Mouse (Mus musculus): ENCODE results near the gene Emx1. TPM values are rescaled to one million over a fixed set of nuclear protein-coding genes. Genes with fewer than 3 reads are reported as not detected.
A peak's percentile ranks its signal among the peaks of the same experiment; 100 is the strongest.
"Not testable (repeated sequence)": the region's sequence is repeated elsewhere in the genome, so short reads cannot be mapped to it uniquely, and the experiment has no call there.

Emx1 gene
- polyA plus RNA-seq, 1 experiment from 2014 or later: 0.21 TPM

- H3K27ac ChIP-seq (replicated peaks); H3K9ac ChIP-seq; H3K27me3 ChIP-seq; ATAC-seq (ENCODE audit: insufficient number of reproducible peaks, low FRiP score, low TSS enrichment, low read depth); H3K4me3 ChIP-seq (replicated peaks); H3K36me3 ChIP-seq; H3K9me3 ChIP-seq (replicated peaks); H3K4me1 ChIP-seq; H3K4me2 ChIP-seq (replicated peaks): not testable (repeated sequence)
- WGBS: 19% methylated on average over 6 of the region's 6 CpGs
These were observed 28.0 kb upstream of the Emx1 start for GRCm38 (mm10) chr6:85159092-85159760.

- Histone ChIP-seq H3K9me3 (replicated peaks) (no peaks in the 10 kb centered on the region), H3K36me3 (no peaks in the 10 kb centered on the region), H3K27me3 (no peaks in the 10 kb centered on the region), H3K4me3 (replicated peaks) (no peak overlapping the region), H3K4me2 (replicated peaks) (no peak overlapping the region), H3K27ac (replicated peaks) (no peak overlapping the region), H3K9ac (no peak overlapping the region), H3K4me1 (peaks cover under 1% of the 10 kb centered on the region; the same call in 1 of the 2 replicates)
- 29% methylated on average over 4 of the region's 4 CpGs for WGBS
- no peak for ATAC-seq (ENCODE audit: insufficient number of reproducible peaks, low FRiP score, low TSS enrichment, low read depth)
These were observed 26.9 kb upstream of the Emx1 start for GRCm38 (mm10) chr6:85160201-85160923.

DNA sequence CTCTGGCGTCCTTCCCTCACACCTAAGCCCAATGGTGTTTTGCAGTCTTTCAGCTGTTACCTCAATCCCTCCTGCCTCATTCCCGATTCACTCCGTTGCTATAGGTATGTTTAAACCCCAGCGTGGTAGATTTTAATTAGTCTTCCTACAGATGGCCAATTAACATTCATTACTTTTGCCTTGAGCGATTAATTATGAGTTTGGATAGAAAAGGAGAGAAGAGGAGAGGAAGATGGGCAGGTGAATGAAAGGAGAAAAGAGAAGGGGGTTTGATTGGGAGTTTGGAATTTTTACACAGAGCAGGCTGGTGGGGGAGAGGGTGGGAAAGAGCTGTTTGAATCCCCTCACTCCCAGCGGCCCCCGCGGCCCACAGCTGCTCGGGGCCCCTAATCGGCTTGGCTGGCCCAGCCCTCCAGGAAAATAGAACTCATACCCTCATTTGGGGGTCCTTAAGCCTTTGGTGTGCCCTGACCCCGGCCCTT is 21.8 kb upstream of the Emx1 start:
- no peak overlapping the region for H3K9ac ChIP-seq
- H3K4me1 ChIP-seq: no peaks in the 10 kb centered on the region
- ATAC-seq (ENCODE audit: insufficient number of reproducible peaks, low FRiP score, low TSS enrichment, low read depth): no peak
- 50% methylated on average over 11 of the region's 11 CpGs for WGBS
- no peaks in the 10 kb centered on the region for H3K9me3 ChIP-seq (replicated peaks)
- H3K27ac ChIP-seq (replicated peaks): no peak overlapping the region
- no peaks in the 10 kb centered on the region for H3K27me3 ChIP-seq
- H3K4me3 ChIP-seq (replicated peaks): no peak overlapping the region
- H3K36me3 ChIP-seq: no peaks in the 10 kb centered on the region
- no peak overlapping the region for H3K4me2 ChIP-seq (replicated peaks)

- Histone ChIP-seq H3K4me3 (replicated peaks) (no peak overlapping the region), H3K27ac (replicated peaks) (no peak overlapping the region), H3K4me2 (replicated peaks) (no peak overlapping the region), H3K9ac (no peak overlapping the region), H3K9me3 (replicated peaks) (no peaks in the 10 kb centered on the region), H3K27me3 (peaks cover 9% of the 10 kb centered on the region), H3K36me3 (no peaks in the 10 kb centered on the region), H3K4me1 (no peaks in the 10 kb centered on the region)
- ATAC-seq (ENCODE audit: insufficient number of reproducible peaks, low FRiP score, low TSS enrichment, low read depth): no peak
- WGBS: 77% methylated on average over 3 of the region's 3 CpGs
These were observed 7.7 kb upstream of the Emx1 start for GRCm38 (mm10) chr6:85179569-85179968.

GRCm38 (mm10) chr6:85180036-85180435 is 7.2 kb upstream of the Emx1 start:
- Histone ChIP-seq H3K9me3 (replicated peaks) (no peaks in the 10 kb centered on the region), H3K4me2 (replicated peaks) (no peak overlapping the region), H3K4me1 (no peaks in the 10 kb centered on the region), H3K4me3 (replicated peaks) (no peak overlapping the region), H3K27ac (replicated peaks) (no peak overlapping the region), H3K27me3 (peaks cover 12% of the 10 kb centered on the region), H3K36me3 (no peaks in the 10 kb centered on the region), H3K9ac (no peak overlapping the region)
- whole genome bisulfite sequencing: 63% methylated on average over 2 of the region's 2 CpGs
- ATAC-seq (ENCODE audit: insufficient number of reproducible peaks, low FRiP score, low TSS enrichment, low read depth): no peak

DNA sequence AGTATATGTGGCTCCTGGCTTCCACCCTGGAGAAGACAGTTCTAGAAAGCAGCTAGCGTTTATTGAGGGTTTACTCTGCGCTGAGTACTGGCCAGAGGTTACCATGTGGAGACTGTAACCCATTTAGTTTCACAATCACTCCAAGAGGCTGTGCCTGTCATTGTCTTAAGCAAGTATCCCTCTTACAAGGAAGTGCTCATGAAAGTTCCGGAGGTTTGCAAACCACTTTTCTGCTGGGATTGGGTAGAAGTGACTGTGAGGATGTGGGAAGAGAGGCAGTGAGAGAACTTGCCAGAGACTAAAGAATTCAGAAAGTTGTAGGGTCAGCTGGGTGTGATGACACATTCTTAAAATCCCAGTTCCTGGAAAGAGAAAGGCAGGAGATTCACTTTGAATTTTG is 3.3 kb upstream of the Emx1 start:
- no peak overlapping the region for H3K4me3 ChIP-seq (replicated peaks)
- no peak for ATAC-seq (ENCODE audit: insufficient number of reproducible peaks, low FRiP score, low TSS enrichment, low read depth)
- H3K27me3 ChIP-seq: peaks cover 50% of the 10 kb centered on the region
- no peaks in the 10 kb centered on the region for H3K36me3 ChIP-seq
- no peak overlapping the region for H3K9ac ChIP-seq
- no peak overlapping the region for H3K27ac ChIP-seq (replicated peaks)
- 61% methylated on average over 3 of the region's 3 CpGs for WGBS
- H3K4me1 ChIP-seq: peaks cover 29% of the 10 kb centered on the region
- no peaks in the 10 kb centered on the region for H3K9me3 ChIP-seq (replicated peaks)
- no peak overlapping the region for H3K4me2 ChIP-seq (replicated peaks)

DNA sequence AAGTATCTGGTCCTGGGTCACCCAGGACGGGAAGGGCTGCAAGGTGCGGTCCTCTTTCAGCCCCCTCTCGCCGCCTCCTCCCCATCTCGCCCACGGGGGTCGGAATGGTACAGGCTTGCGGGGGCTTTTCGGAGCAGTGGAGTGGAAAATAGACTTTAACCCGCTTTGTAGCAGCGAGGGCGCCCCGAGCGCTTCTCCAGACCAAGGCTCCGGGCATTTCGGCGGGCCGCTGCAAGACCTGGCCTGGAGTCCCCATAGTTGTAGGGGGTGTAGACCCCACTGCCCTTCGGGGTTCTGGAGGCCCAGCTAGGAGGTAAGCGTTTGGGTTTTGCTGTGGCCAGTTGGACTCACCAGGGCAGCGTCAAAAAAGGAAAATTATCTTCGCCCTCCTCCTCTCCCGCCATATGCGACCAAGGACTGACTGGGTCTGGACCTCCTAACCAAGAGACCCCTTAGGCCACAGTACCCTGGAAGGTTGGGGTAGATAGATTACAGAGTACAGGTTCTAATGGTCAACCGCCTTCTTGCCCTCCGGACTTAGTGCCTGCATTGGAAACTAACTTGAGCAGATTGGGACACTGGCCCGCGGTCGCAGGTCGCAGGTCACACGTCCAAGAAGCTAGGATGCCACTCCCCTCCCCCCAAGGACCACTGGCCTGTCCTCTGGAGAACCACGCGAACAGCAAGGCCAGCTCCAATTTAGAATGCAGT is 1.1 kb upstream of the Emx1 start:
- Histone ChIP-seq H3K9ac (no peak overlapping the region), H3K9me3 (replicated peaks) (no peaks in the 10 kb centered on the region), H3K27me3 (peaks cover 72% of the 10 kb centered on the region), H3K4me1 (peaks cover 43% of the 10 kb centered on the region), H3K4me2 (replicated peaks) (peak overlapping the region; percentile 63), H3K27ac (replicated peaks) (no peak overlapping the region), H3K36me3 (no peaks in the 10 kb centered on the region), H3K4me3 (replicated peaks) (peak overlapping the region; percentile 35; the same call in 1 of the 2 replicates)
- 3% methylated on average over 33 of the region's 33 CpGs for WGBS
- no peak for ATAC-seq (ENCODE audit: insufficient number of reproducible peaks, low FRiP score, low TSS enrichment, low read depth)

- no peaks in the 10 kb centered on the region for H3K9me3 ChIP-seq (replicated peaks)
- no peak overlapping the region for H3K27ac ChIP-seq (replicated peaks)
- H3K9ac ChIP-seq: no peak overlapping the region
- peaks cover 43% of the 10 kb centered on the region for H3K4me1 ChIP-seq
- H3K27me3 ChIP-seq: peaks cover 77% of the 10 kb centered on the region
- no peak for ATAC-seq (ENCODE audit: insufficient number of reproducible peaks, low FRiP score, low TSS enrichment, low read depth)
- peak overlapping the region; percentile 35 for H3K4me3 ChIP-seq (replicated peaks)
- 1% methylated on average over 15 of the region's 15 CpGs for WGBS
- peak overlapping the region; percentile 63 for H3K4me2 ChIP-seq (replicated peaks)
- no peaks in the 10 kb centered on the region for H3K36me3 ChIP-seq
These were observed 536 bp upstream of the Emx1 start for GRCm38 (mm10) chr6:85186744-85187059.

DNA sequence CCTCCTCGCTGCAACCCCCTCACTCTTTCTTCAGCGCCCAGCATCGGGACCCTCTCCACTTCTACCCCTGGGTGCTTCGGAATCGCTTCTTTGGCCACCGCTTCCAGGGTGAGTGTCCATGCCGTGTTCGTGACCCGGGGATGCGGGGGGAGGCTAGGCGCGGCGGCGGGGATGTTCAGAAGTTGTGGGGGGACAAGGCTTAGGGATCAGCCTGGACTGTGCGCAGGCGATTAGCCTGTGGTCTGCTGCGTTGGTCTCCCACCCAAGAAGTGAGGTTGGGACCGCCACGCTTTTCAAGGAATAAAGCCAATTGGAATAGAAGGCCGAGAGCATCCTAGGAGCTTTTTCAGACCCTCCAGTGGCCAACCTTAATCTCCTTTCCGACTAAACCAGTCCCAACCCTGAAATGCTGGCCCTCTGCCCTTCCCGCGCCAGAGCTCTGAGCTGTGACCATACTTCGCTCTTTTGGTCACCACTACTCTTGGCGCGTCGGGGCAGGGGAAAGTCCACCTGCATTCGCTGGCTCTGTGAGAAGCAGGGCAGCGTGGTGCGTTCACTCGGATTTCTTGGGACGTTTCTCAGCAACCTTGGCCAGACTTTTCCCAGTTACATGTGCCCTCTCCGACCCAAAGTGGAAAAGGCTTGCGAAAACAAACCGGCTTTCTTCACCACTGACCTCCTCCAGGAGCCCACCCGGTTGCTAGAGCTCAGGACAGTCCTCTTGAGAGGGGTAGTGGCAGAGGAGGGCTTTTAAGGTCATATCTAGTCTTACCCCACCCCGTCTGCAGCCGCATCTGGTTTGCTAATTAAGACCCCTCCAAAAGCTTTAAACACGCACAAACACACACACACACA is 1.2 kb downstream of the Emx1 start:
- Histone ChIP-seq H3K4me1 (peaks cover 43% of the 10 kb centered on the region), H3K27ac (replicated peaks) (no peak overlapping the region), H3K9ac (no peak overlapping the region), H3K9me3 (replicated peaks) (no peaks in the 10 kb centered on the region), H3K36me3 (no peaks in the 10 kb centered on the region), H3K4me3 (replicated peaks) (peak overlapping the region; percentile 35), H3K4me2 (replicated peaks) (peak overlapping the region; percentile 63), H3K27me3 (peaks cover 95% of the 10 kb centered on the region)
- ATAC-seq (ENCODE audit: insufficient number of reproducible peaks, low FRiP score, low TSS enrichment, low read depth): no peak
- 2% methylated on average over 39 of the region's 39 CpGs for WGBS

DNA sequence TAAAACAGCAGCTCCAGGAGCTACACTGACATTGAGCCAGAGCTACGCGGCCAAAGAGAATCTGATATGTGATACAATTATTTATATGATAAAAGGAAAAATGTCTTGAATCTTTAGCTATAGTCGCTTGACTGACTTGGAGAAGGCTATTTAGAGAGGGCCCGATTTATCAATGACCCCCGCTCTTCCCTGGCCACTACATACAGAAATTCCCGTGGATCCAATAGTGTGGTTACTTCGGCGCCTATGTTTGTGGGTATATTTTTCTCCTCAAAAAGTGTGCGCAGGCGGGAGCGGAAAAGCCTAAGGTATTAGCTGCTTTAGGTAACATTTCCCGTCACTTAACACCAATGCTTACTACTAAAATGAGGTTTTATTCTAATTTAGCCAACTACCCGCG is 2.1 kb downstream of the Emx1 start:
- no peak overlapping the region for H3K9ac ChIP-seq
- H3K9me3 ChIP-seq (replicated peaks): no peaks in the 10 kb centered on the region
- no peak overlapping the region for H3K27ac ChIP-seq (replicated peaks)
- no peaks in the 10 kb centered on the region for H3K36me3 ChIP-seq
- 6% methylated on average over 14 of the region's 14 CpGs for WGBS
- peaks cover 51% of the 10 kb centered on the region for H3K4me1 ChIP-seq
- H3K4me2 ChIP-seq (replicated peaks): no peak overlapping the region
- ATAC-seq (ENCODE audit: insufficient number of reproducible peaks, low FRiP score, low TSS enrichment, low read depth): no peak
- no peak overlapping the region for H3K4me3 ChIP-seq (replicated peaks)
- H3K27me3 ChIP-seq: peaks cover 97% of the 10 kb centered on the region

All from embryonic facial prominence, embryonic 15.5 days (tissue).